Mouse (Mus musculus) ES-E14 (cell line): ENCODE results near the gene Hist1h4c.
A peak's percentile ranks its signal among the peaks of the same experiment; 100 is the strongest.

Source experiments
- CHD2 ChIP-seq: IDR thresholded peaks from 2 replicates; pipeline ENCODE4 v1.6.1; 2014; ENCODE audit warnings: mild to moderate bottlenecking, low read depth, low read length, inconsistent platforms
- HCFC1 ChIP-seq: IDR thresholded peaks from 2 replicates; pipeline ENCODE4 v1.6.1; 2012; ENCODE audit warnings: low read length, inconsistent platforms, borderline replicate concordance; ENCODE audit not compliant: insufficient read depth
- MAFK ChIP-seq: IDR thresholded peaks from 2 replicates; pipeline ENCODE4 v1.6.1; 2014; ENCODE audit warnings: mild to moderate bottlenecking, low read depth, low read length, inconsistent platforms; ENCODE audit not compliant: insufficient read depth
- ZC3H11A ChIP-seq: IDR thresholded peaks from 2 replicates; pipeline ENCODE4 v1.6.1; 2012; ENCODE audit warnings: low read depth, mild to moderate bottlenecking, inconsistent platforms, low read length, borderline replicate concordance
- ZNF384 ChIP-seq: IDR thresholded peaks from 2 replicates; pipeline ENCODE4 v1.6.1; 2012; ENCODE audit warnings: low read depth, low read length, inconsistent platforms

GRCm38 (mm10) chr13:23747081-23747891, 49.0 kb upstream of the Hist1h4c start:
- TF ChIP-seq MAFK: no peak
- peak; percentile 47; the same call in 1 of the 2 replicates for TF ChIP-seq CHD2
- TF ChIP-seq HCFC1: no peak
- TF ChIP-seq ZNF384: no peak
- TF ChIP-seq ZC3H11A: no peak
